Mouse (Mus musculus): ENCODE data around the gene Gm20671.
"Not testable (repeated sequence)": the region's sequence is repeated elsewhere in the genome, so short reads cannot be mapped to it uniquely, and the experiment has no call there.

- not testable (repeated sequence) for TF ChIP-seq CTCF (IDR thresholded peaks at IDR 0.05; ENCODE audit: low read depth, low read length); POLR2A (IDR thresholded peaks at IDR 0.05; ENCODE audit: insufficient read depth, low read length); EP300 (IDR thresholded peaks at IDR 0.05; ENCODE audit: insufficient read depth, low read depth, low read length)
These were observed 66.6 kb downstream of the Gm20671 start for GRCm38 (mm10) chr5:32760352-32760751.

All from ES-Bruce4 (cell line).